Mouse (Mus musculus) stomach, postnatal 0 days (tissue): Measurements from ENCODE around the gene Dus3l.

Source experiments
- CTCF ChIP-seq: IDR thresholded peaks from 2 replicates; pipeline ENCODE4 v1.5.1; 2016; ENCODE audit warnings: antibody characterized with exemption, low read depth, mild to moderate bottlenecking, moderate library complexity
- EP300 ChIP-seq: optimal IDR thresholded peaks from 2 replicates; pipeline ENCODE3; 2016; ENCODE audit warnings: antibody characterized with exemption

- TF ChIP-seq CTCF: no peak
- no peak for TF ChIP-seq EP300
Measured at GRCm38 (mm10) chr17:56727659-56728058, 36.9 kb upstream of the Dus3l start.
